Mouse (Mus musculus) adrenal gland, postnatal 14 days (tissue): Measurements from ENCODE around the gene Gm10697. TPM values are rescaled to one million over a fixed set of nuclear protein-coding genes. Genes with fewer than 3 reads are reported as not detected.
"Not testable (repeated sequence)": the region's sequence is repeated elsewhere in the genome, so short reads cannot be mapped to it uniquely, and the experiment has no call there.

Experiments used
- DNase-seq: peaks from one replicate; pipeline ENCODE4 v3.0.0; 2021; ENCODE audit warnings: mixed read lengths
- long read RNA-seq, 2 experiments: library from polyadenylated mRNA; stranded (forward); transcript quantifications; one replicate each; pipeline ENCODE4 v2.0.0; 2021
- total RNA-seq: library from RNA; stranded (reverse); gene quantifications from 2 replicates; pipeline ENCODE4 v1.2.3, GENCODE M21; 2021

The Gm10697 gene
- not detected in 2 replicates for total RNA-seq
- long read RNA-seq, experiment 1 = 0 reads
- long read RNA-seq, experiment 2 = 0 reads

DNA sequence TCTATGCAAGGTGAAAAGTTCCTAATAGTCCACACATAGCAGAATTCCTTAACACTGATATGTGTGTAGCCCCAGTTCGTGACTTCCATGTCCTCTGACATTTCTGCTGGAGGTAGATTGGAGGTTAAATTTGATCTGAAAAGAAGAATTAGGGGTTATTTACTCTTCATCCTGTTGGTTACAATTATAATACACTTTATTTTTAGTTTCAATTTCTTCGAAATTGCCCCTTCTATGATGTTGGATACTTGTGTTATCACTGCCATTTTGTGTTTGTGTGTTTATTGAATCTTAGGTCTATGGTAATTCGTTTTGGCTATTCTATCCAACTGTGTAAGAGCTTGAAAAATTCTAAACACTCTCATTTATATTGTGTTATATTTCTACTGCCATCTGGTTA lies at the start of gene Gm10697:
Gene Gm10697, minus strand, starts transcription at position 101 of the 400 bp plus-strand sequence.
- DNase-seq = not testable (repeated sequence)

GRCm38 (mm10) chr3:94115071-94115470 lies 42.6 kb upstream of the Gm10697 start:
- DNase-seq = not testable (repeated sequence)

DNA sequence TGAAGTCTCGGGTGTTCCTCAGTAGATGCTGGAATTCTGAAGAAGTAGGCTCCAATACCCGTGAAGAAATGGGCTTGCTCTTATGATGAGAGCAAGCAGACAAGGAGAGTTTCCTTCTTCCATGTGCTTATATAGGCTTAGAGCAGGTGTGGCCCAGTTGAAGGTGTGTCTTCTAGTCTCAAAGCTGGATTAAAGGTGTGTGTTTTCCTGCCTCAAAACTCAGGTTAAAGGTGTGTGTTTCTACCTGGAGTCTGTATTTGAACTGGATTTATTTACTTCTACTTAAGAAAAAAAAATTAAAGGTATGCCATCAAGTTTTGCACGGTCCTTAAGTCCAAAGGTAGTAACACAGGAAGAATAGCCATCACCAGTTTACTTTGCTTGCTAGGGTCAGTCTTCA lies 17.7 kb downstream of the Gm10697 start, which contains the start of gene Gm9125:
Gene Gm9125, minus strand, starts transcription at position 101 of the 400 bp plus-strand sequence.
- not testable (repeated sequence) for DNase-seq

- not testable (repeated sequence) for DNase-seq
Observed at GRCm38 (mm10) chr3:94049566-94050121, 22.8 kb downstream of the Gm10697 start.

DNA sequence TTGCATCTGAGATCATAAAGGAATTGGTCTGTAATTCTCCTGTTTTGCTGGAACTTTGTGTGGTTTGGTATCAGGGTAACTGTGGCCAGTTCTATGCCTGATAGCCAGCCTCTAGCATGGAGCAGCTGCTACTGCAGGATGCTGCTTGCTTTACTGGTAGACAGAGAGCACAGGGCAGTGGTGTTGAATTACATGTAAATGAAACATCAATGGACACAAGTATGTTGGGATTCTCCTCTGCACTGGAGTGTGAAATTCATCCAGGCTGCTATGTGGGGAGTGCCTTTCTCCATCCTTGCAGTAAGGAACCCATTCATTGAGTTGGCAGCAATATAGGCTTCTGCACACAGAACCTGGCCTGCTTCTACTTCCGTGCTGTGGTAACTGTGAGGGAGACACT lies 34.2 kb downstream of the Gm10697 start:
- DNase-seq = not testable (repeated sequence)

- not testable (repeated sequence) for DNase-seq
Observed at GRCm38 (mm10) chr3:94034400-94034799, 38.0 kb downstream of the Gm10697 start.

Other genes starting within 250 kb of the Gm10697 start
- not detected in 2 replicates for gene Tdpoz3, start 246.6 kb downstream of the Gm10697 start, total RNA-seq
- gene Gm9117, start 129.1 kb downstream of the Gm10697 start, total RNA-seq = not detected in 2 replicates
- not detected in 2 replicates for gene Tdpoz5, start 111.3 kb downstream of the Gm10697 start, total RNA-seq
- gene Gm9125, start 17.8 kb downstream of the Gm10697 start, total RNA-seq = not detected in 2 replicates
- not detected in 2 replicates for gene Gm10696, start 105.5 kb upstream of the Gm10697 start, total RNA-seq
- gene Gm5286, start 124.1 kb upstream of the Gm10697 start, total RNA-seq = not detected in 2 replicates
- gene Gm4778, start 191.4 kb upstream of the Gm10697 start, total RNA-seq = not detected in 2 replicates
- gene Them4, start 237.4 kb upstream of the Gm10697 start, total RNA-seq = 9.9 and 10.2 TPM in 2 replicates